Mouse (Mus musculus) liver, embryonic 14.5 days (tissue): ENCODE measurements around the gene Pfkfb4.

Source experiments
- CTCF ChIP-seq: IDR thresholded peaks from 2 replicates; pipeline ENCODE4 v1.5.1; 2016; ENCODE audit warnings: antibody characterized with exemption, low read depth, control low read depth
- EP300 ChIP-seq: IDR thresholded peaks from 2 replicates; pipeline ENCODE4 v1.6.1; 2016; ENCODE audit warnings: antibody characterized with exemption, low read depth

DNA sequence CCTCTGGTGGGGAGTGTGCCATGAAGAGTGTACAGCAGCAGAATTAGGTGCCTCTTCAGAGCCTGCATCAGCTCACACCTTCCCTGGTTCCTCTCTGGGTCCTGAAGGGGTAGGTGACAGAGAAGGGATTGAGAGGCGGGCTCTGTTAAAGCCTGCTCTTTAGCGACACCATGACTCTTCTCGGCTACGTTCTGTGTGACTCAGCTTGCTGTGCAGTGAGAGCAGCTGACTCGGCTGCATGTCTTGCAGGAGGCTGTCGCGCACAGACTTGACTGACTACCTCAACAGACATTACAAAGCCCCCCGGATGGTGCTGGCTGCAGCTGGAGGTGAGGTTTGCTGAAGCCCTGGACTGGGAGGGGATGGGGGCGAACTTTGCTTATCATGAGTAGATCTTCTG, 46.5 kb upstream of the Pfkfb4 start:
- TF ChIP-seq CTCF (no peak), EP300 (no peak)
